Comparison of ENCODE assay signal across 8 mouse cellular contexts in the genomic region with DNA sequence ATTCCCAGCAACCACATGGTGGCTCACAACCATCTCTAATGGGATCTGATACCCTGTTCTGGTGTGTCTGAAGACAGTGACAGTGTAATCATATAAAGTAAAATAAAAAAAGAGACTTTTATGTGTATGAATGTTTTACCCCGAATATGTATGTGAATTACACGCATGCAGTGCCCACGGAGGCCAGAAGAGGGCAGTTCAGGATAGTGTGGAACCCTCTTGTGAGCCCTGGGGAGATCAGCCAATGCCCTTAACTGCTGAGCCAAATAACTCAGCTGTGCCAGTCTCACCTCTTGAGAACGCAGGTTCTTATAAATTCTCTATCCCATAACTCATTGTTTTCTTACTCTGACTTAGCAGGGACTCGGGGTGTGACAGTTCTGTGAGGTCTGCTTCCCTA. TPM values are rescaled to one million over a fixed set of nuclear protein-coding genes. Genes with fewer than 3 reads are reported as not detected.
A peak's percentile ranks its signal among the peaks of the same experiment; 100 is the strongest.
DNase-seq lines count a peak whose midpoint lies in the region; ATAC-seq lines count a peak whose summit lies in the region.

No protein-coding gene starts in this region.

- ATAC-seq in activated CD4-positive, CD25-positive, alpha-beta regulatory T cell, adult 4 months, result no peak
- no peak for ATAC-seq in megakaryocyte, adult 5-6 weeks (ENCODE audit: poor library complexity, severe bottlenecking)

- intact Hi-C loops in left cerebral cortex, postnatal 36 days (cut with DNase I), result no loop called here

- peak; percentile 21 for DNase-seq in adrenal gland, postnatal 25 days
- no peak for DNase-seq in adrenal gland, adult 2 months
- DNase-seq in left cerebral cortex, adult 11 months (ENCODE audit: low spot score), result peak; percentile 48
- no peak for DNase-seq in left cerebral cortex, postnatal 36 days (ENCODE audit: low spot score in 2 of 2)
- peak; percentile 47 for DNase-seq in adipocyte (ENCODE audit: low spot score)
- DNase-seq in naive thymus-derived CD4-positive, alpha-beta T cell, adult 2 months (ENCODE audit: low read depth), result peak; percentile 22

RNA-seq across cellular contexts. Expression of gene Tmem132b, which starts 12.9 kb away (rescaled TPM):
- total RNA-seq in adrenal gland, postnatal 25 days (2021), result 0.90 and 2.1 TPM in 2 replicates
- 1 to 10 TPM; 1.5 to 1.7 TPM for total RNA-seq in adrenal gland, adult 2 months (2021)
- 0.26 and 1.8 TPM in 2 replicates for polyA plus RNA-seq in adrenal gland, adult 2 months (2012; rRNA removed)
- 100 to 1,000 TPM; 140 to 144 TPM for total RNA-seq in left cerebral cortex, postnatal 36 days (2021)
- polyA plus RNA-seq in activated CD4-positive, CD25-positive, alpha-beta regulatory T cell, adult 4 months (2017; shearing (Covaris generic)), result not detected
- total RNA-seq in megakaryocyte, adult 5-6 weeks (2015), result not detected in 2 replicates
- 0.07 and 0.28 TPM in 2 replicates for total RNA-seq in megakaryocyte, adult 5-6 weeks (2017)

RNA-seq across cellular contexts. Expression of gene Aacs, which starts 43.0 kb away (rescaled TPM):
- 88.5 and 93.5 TPM in 2 replicates for total RNA-seq in adrenal gland, postnatal 25 days (2021)
- total RNA-seq in adrenal gland, adult 2 months (2021), result 100 to 1,000 TPM in 1 of 2 experiments, 10 to 100 TPM in 1; 89.4 to 106 TPM
- polyA plus RNA-seq in adrenal gland, adult 2 months (2012; rRNA removed), result 199 and 221 TPM in 2 replicates
- total RNA-seq in left cerebral cortex, postnatal 36 days (2021), result 10 to 100 TPM; 41.0 to 51.2 TPM
- 10 to 100 TPM; 18.0 to 36.4 TPM for polyA plus RNA-seq in activated CD4-positive, CD25-positive, alpha-beta regulatory T cell, adult 4 months (2017; shearing (Covaris generic))
- 6.5 and 6.7 TPM in 2 replicates for total RNA-seq in megakaryocyte, adult 5-6 weeks (2015)
- 17.0 and 19.7 TPM in 2 replicates for total RNA-seq in megakaryocyte, adult 5-6 weeks (2017)

Comparison
In these comparisons a context has a peak if more than half of its experiments do, and no peak if none do; other contexts are left out.
1. DNase-seq: peak in adrenal gland, postnatal 25 days (single experiment), left cerebral cortex, adult 11 months (single experiment), adipocyte (single experiment) and naive thymus-derived CD4-positive, alpha-beta T cell, adult 2 months (single experiment); none in adrenal gland, adult 2 months (single experiment) and left cerebral cortex, postnatal 36 days (0 of 2).
2. RNA of gene Tmem132b, which starts 12.9 kb away (total RNA-seq): 140 to 144 TPM in left cerebral cortex, postnatal 36 days; 0.90 to 2.1 TPM in adrenal gland, postnatal 25 days, 1.5 to 1.7 TPM in adrenal gland, adult 2 months and 0.07 to 0.28 TPM in megakaryocyte, adult 5-6 weeks; every median in the first group is over 10 times any median in the second.